Mouse (Mus musculus): ENCODE measurements at regions not wholly inside any gene's neighbourhood (a gene's known extent, or its start where the extent isn't known, plus 50 kb on each side); places are given as distances from the start of the nearest gene placed in this dataset.

- no peak for DNase-seq
These were observed 133.4 kb upstream of the Foxn2 start for GRCm38 (mm10) chr17:88307082-88307481.

DNA sequence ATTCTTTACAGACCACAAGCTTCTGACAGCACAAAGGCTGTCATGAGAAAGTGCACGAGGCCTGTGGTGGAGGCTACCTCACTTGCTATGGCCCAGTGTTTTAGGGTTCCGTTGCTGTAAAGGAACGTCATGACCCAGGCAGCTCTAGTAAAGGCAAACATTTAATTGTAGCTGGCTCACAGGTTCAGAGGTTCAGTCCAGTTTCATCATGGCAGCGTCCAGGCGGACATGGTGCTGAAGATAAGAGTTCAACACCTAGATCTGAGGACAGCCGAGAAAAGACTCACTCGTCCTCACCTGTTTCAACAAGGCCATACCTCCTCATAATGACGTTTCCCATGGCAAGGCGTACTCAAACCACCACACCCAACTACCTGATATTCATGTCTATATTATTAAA lies 132.7 kb upstream of the Foxn2 start:
- no peak for DNase-seq

GRCm38 (mm10) chr17:88312876-88313275 lies 127.6 kb upstream of the Foxn2 start:
- no peak for DNase-seq

DNA sequence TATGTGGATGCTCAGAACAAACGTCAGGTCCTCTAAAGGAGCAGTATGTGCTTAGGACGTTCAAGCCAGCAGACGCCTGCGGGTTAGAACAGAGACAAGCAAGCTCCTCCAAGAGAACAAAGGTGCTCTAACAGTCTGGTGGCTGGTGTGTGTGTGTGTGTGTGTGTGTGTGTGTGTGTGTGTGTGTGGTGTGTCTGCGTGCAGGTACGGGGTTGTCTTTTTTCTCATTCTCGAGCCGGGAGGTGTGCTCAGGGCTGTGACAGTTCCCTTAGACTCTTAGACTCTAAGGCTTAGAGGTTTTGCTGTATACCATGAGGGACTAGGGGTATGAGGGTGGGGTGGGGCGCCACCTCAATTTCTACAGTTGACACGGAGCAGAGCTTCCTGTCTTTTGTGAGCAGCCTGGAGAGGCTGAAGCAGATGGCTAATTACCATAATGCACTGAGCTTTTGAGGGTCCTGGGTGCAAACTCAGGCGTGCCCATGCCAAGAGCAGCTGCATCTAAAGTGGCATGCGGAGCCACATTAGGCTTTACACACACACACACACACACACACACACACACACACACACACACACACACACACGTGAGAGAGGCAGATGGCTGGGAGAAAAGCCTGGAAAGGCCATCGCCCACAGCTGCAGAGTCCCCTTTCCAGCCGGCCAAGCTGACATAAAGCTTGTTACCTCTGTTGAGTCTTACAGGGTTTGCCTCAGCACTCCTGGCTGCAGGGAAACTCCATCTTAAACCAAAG lies 124.1 kb upstream of the Foxn2 start:
- DNase-seq: no peak

- DNase-seq: no peak
These were observed 123.2 kb upstream of the Foxn2 start for GRCm38 (mm10) chr17:88317311-88317710.

DNA sequence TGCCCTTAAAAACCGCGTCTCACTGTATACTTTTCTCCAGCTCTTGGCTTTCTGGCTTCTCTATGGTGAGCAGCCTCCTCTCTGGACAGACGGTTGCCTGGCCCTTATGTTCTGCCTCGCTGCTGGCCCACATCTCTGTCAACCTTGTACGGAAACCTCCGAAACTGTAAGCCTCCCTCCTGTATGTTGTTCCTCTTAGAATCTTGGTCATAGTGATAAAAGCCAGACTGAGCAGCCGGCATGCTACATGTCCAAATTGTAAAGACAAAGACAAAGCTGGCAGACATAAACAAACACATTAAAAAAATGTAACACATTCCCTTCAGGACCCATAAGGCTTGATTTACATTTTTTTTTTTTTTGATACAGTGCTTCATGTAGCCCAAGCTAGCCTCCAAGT lies 122.7 kb upstream of the Foxn2 start:
- no peak for DNase-seq

- DNase-seq: no peak
These were observed 122.2 kb upstream of the Foxn2 start for GRCm38 (mm10) chr17:88318207-88318791.

DNA sequence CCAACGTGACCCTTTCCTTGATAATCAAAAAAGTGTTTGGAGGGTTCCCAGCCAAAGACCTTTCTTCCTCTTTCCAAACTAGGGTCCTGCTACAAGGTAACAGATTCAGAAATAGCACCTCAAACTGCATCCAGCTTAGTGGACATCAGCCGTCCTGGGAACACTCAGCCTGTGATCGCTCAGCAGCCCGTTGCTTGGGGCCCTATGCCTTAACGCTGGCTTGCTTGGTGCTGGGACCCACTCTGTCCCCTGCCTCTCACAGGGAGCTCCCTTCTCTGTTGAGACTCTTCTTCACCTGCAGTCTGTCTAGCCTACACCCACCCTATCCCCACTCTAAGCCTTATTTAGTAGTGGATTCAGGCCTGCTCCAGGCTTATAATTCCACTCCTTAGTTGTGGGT lies 121.6 kb upstream of the Foxn2 start:
- no peak for DNase-seq

- no peak for DNase-seq
These were observed 119.8 kb upstream of the Foxn2 start for GRCm38 (mm10) chr17:88320686-88321085.

- no peak for DNase-seq
These were observed 115.1 kb upstream of the Foxn2 start for GRCm38 (mm10) chr17:88325326-88325909.

GRCm38 (mm10) chr17:88325910-88326739 lies 114.4 kb upstream of the Foxn2 start:
- no peak for DNase-seq

DNA sequence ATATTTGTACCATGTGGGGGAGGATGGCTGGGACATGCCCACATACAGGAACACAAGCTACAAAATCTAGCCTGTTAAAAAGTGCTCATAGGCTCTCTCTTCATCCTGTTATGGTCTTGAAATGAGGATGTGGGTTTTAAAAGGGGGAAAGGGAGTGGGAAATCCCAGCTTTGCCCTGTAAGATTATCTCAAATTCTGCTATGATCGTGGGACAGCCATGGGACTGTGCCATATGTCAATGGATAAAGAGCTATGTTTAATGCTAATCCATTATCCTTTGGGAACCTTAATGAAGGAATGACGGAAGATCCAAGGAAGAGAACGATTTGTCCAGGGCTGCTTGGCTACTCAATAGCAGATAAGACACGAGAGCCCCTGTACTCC lies 113.8 kb upstream of the Foxn2 start:
- no peak for DNase-seq

DNA sequence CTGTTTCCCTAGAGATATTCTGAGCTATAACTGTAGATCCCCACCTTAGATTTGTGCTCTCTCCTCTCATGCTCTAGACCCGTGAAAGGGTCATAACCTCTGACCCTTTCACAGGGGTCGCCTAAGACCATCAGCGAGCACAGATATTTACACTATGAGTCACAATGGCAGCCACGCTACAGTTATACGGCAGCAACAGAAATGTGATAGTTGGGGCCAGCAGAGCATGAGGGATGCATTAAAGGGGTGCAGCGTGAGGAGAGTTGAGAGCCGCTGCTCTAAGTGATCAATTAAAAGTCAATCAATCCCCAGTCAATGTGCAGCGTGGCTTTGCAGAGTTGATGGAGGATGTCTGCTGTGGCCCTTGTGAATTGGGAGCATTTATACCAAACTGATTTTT lies 112.7 kb upstream of the Foxn2 start:
- no peak for DNase-seq

DNA sequence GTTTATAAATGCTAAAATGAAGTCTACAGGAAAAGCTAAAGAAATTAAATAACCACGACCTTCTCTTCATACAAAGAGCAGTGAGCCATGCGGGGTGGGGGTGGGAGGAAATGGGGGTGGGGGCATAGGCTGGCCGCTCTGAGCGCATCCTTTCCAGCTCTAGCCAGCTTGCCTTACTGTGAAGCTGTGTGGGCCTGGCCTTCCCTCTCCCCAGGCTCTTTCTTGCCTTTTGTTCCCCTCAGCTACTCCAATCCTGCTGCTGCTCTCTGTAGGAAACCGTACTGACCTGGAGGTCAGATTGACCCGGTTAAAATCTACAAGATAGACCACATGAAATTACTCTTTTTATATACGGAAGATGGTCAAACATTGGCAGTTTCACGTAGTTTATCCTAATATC lies 111.7 kb upstream of the Foxn2 start:
- no peak for DNase-seq

- peak; percentile 65 for DNase-seq
These were observed 110.8 kb upstream of the Foxn2 start for GRCm38 (mm10) chr17:88329715-88330114.

- no peak for DNase-seq
These were observed 110.4 kb upstream of the Foxn2 start for GRCm38 (mm10) chr17:88330129-88330528.

DNA sequence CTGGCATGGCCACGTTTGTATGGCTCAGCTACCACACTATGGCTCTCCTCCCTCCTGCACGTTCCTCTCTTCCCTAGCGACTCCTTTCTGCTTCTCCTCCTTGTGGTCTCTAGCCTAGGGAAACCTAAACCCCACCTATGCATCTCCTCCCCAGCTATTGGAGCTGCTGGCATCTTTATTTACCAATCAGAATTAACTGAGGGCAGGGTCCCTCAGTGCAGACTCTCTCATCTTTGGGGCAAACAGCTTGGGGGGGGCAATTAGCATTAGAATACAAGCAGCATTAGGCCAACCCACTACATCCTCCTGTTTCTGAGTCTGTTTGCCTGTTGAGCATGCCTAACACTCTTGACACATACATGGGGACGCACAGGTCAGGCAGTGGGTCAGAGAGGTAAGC lies 106.7 kb upstream of the Foxn2 start:
- DNase-seq: no peak

DNA sequence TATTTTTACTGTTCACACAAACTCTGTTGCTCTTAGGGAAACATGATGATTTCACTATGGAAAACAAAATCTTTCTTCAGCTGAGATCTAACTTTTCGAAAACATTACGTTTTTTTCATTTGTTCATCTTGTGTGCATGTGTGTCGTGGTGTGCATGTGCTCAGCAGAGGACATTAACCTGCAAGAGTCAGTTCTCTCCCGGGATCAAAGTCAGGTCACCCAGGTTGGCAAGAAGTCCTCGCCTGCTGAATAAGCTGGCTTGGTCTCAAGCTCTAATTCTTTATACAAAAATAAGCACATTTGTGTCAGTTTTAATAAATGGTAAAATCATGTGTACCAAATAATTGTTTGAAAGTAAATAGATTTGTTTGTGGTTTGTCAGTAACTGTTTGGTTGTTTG lies 105.2 kb upstream of the Foxn2 start:
- DNase-seq: no peak

GRCm38 (mm10) chr17:88336140-88336769 lies 104.3 kb upstream of the Foxn2 start:
- DNase-seq: no peak

- no peak for DNase-seq
These were observed 102.7 kb upstream of the Foxn2 start for GRCm38 (mm10) chr17:88337649-88338404.

GRCm38 (mm10) chr17:88341141-88341540 lies 99.4 kb upstream of the Foxn2 start:
- no peak for DNase-seq

GRCm38 (mm10) chr17:88341599-88341998 lies 98.9 kb upstream of the Foxn2 start:
- no peak for DNase-seq
